Mouse (Mus musculus) thymus, adult 2 months (tissue): Measurements from ENCODE around the gene Mcur1. TPM values are rescaled to one million over a fixed set of nuclear protein-coding genes. Genes with fewer than 3 reads are reported as not detected.

Experiments used
- DNase-seq: peaks from one replicate; pipeline ENCODE4 v3.0.0; 2021
- H3K27ac ChIP-seq: fragments of 200-500 bp; 2 replicates; pipeline ENCODE4 v1.5.1; 2012; ENCODE audit warnings: low read length, control low read depth; ENCODE audit not compliant: control insufficient read depth, insufficient read depth
- H3K27me3 ChIP-seq: fragments of 200-500 bp; 2 replicates; pipeline ENCODE4 v1.6.1; 2012; ENCODE audit warnings: mild to moderate bottlenecking, low read length, moderate library complexity, mixed read lengths; ENCODE audit not compliant: control insufficient read depth, insufficient read depth
- H3K36me3 ChIP-seq: fragments of 200-500 bp; 2 replicates; pipeline ENCODE4 v1.6.1; 2012; ENCODE audit warnings: mild to moderate bottlenecking, low read length, moderate library complexity; ENCODE audit not compliant: control insufficient read depth, insufficient read depth
- H3K4me1 ChIP-seq: fragments of 200-500 bp; replicated peaks from 2 replicates; pipeline ENCODE4 v1.6.1; 2012; ENCODE audit warnings: low read length; ENCODE audit not compliant: control insufficient read depth, insufficient read depth
- H3K4me3 ChIP-seq: fragments of 200-500 bp; 2 replicates; pipeline ENCODE4 v1.5.1; 2012; ENCODE audit warnings: mild to moderate bottlenecking, low read length, control low read depth, moderate library complexity; ENCODE audit not compliant: control insufficient read depth, insufficient read depth
- CTCF ChIP-seq: fragments of 200-500 bp; IDR thresholded peaks from 2 replicates; pipeline ENCODE4 v1.5.1; 2012; ENCODE audit warnings: mild to moderate bottlenecking, control low read depth, low read length, moderate library complexity, borderline replicate concordance; ENCODE audit not compliant: control insufficient read depth, poor library complexity, insufficient read depth; ENCODE audit errors: extremely low read depth
- POLR2A ChIP-seq: fragments of 200-500 bp; IDR thresholded peaks from 2 replicates; pipeline ENCODE4 v1.6.1; 2012; ENCODE audit warnings: mild to moderate bottlenecking, low read length, control low read depth, moderate library complexity; ENCODE audit not compliant: control insufficient read depth, poor library complexity, insufficient read depth; ENCODE audit errors: extremely low read depth
- WGBS: fragments of 180-500 bp; shearing (Covaris S2); methylation state at CpG from one replicate; pipeline ENCODE4 v1.1.7; 2018; 5-methylcytosine and 5-hydroxymethylcytosine counted together
- polyA plus RNA-seq: library from polyadenylated mRNA; depleted of rRNA; stranded (reverse); fragments of >200 nt; gene quantifications from 2 replicates; pipeline ENCODE4 v1.2.3, GENCODE M21; 2012

Gene Mcur1
- polyA plus RNA-seq, 1 experiment, result 18.0 TPM

DNA sequence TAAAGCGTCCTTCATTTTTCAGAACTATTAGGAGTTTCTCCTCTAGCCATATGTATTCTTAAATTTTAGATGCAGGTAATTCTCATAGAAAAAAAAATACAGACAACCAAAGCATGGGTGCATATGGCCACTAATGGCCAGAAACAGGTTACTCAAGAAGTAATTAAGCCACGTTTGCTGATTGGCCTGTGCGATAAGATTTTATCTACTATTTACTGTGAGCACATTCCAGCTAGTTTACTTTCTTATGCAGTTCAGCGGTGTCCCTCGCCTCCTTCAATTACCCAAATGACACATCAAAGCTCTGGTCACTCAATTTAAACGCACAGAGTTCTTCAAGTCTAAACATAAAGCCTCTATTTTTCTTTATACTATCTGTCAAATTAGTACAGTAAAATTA, 1.0 kb downstream of the Mcur1 start:
- no peak overlapping the region for H3K4me3 ChIP-seq
- peaks cover 22% of the 10 kb centered on the region for H3K4me1 ChIP-seq
- TF ChIP-seq POLR2A (no peak), CTCF (no peak)
- no peaks in the 10 kb centered on the region for H3K27me3 ChIP-seq
- no peak for DNase-seq
- no peaks in the 10 kb centered on the region for H3K36me3 ChIP-seq
- 49% methylated on average over 6 of the region's 6 CpGs for WGBS
- H3K27ac ChIP-seq, result no peak overlapping the region

- H3K27ac ChIP-seq, result no peak overlapping the region
- no peak for DNase-seq
Observed at GRCm38 (mm10) chr13:43558357-43558756, 1.6 kb downstream of the Mcur1 start.

GRCm38 (mm10) chr13:43556913-43557542, 3.0 kb downstream of the Mcur1 start:
- no peak for DNase-seq
- no peaks in the 10 kb centered on the region for H3K36me3 ChIP-seq
- WGBS, result 96% methylated on average over 9 of the region's 9 CpGs
- H3K4me1 ChIP-seq, result peaks cover 22% of the 10 kb centered on the region
- no peak overlapping the region for H3K27ac ChIP-seq
- H3K4me3 ChIP-seq, result no peak overlapping the region
- no peak for TF ChIP-seq POLR2A
- no peak for TF ChIP-seq CTCF
- no peaks in the 10 kb centered on the region for H3K27me3 ChIP-seq

More at GRCm38 (mm10) chr13:43558357-43558756, 1.6 kb downstream of the Mcur1 start:
- WGBS, result 80% methylated on average over 6 of the region's 6 CpGs
- peaks cover 22% of the 10 kb centered on the region for H3K4me1 ChIP-seq
- H3K4me3 ChIP-seq, result no peak overlapping the region
- H3K36me3 ChIP-seq, result no peaks in the 10 kb centered on the region
- H3K27me3 ChIP-seq, result no peaks in the 10 kb centered on the region
- TF ChIP-seq POLR2A (no peak), CTCF (no peak)

DNA sequence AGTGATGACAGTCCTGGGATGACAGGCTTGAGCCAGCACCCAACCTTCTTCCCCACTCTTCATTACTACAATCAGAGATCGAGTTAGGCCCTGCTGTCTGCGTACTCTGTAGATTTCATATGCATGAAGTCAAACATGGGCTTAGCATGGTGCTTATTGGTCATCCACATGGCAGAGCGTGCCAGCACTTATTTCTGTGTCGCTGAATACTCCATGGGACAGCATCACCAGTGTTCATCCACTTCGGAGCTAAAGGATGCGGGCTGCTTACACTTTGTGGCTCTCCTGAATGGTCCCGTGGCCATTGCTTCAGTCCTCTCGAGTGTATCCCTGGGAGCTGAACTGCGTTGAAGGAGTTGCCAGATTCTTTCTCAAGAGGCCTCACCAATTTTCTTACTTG, 4.7 kb downstream of the Mcur1 start:
- TF ChIP-seq CTCF (no peak), POLR2A (no peak)
- Histone ChIP-seq H3K4me3 (no peak overlapping the region), H3K27me3 (no peaks in the 10 kb centered on the region), H3K27ac (peak overlapping the region; percentile 78), H3K4me1 (peaks cover 18% of the 10 kb centered on the region), H3K36me3 (no peaks in the 10 kb centered on the region)
- DNase-seq, result no peak
- 82% methylated on average over 9 of the region's 9 CpGs for WGBS

- 6% methylated on average over 7 of the region's 7 CpGs for WGBS
- Histone ChIP-seq H3K36me3 (no peaks in the 10 kb centered on the region), H3K27me3 (no peaks in the 10 kb centered on the region), H3K4me1 (peaks cover 22% of the 10 kb centered on the region), H3K4me3 (no peak overlapping the region), H3K27ac (peak overlapping the region; percentile 78)
- peak; percentile 37 for DNase-seq
- no peak for TF ChIP-seq POLR2A
- TF ChIP-seq CTCF, result no peak
Observed at GRCm38 (mm10) chr13:43554827-43555226, 5.2 kb downstream of the Mcur1 start.

- no peaks in the 10 kb centered on the region for H3K27me3 ChIP-seq
- H3K36me3 ChIP-seq, result no peaks in the 10 kb centered on the region
- DNase-seq, result no peak
- WGBS, result 86% methylated on average over 8 of the region's 8 CpGs
- peaks cover 21% of the 10 kb centered on the region for H3K4me1 ChIP-seq
- H3K27ac ChIP-seq, result no peak overlapping the region
- H3K4me3 ChIP-seq, result no peak overlapping the region
- TF ChIP-seq CTCF, result no peak
- no peak for TF ChIP-seq POLR2A
Observed at GRCm38 (mm10) chr13:43550676-43551075, 9.3 kb downstream of the Mcur1 start.

- H3K27ac ChIP-seq, result no peak overlapping the region
- no peak overlapping the region for H3K4me3 ChIP-seq
- H3K27me3 ChIP-seq, result no peaks in the 10 kb centered on the region
- no peak for TF ChIP-seq POLR2A
- TF ChIP-seq CTCF, result no peak
- no peak for DNase-seq
- no peaks in the 10 kb centered on the region for H3K36me3 ChIP-seq
- peaks cover 14% of the 10 kb centered on the region for H3K4me1 ChIP-seq
- WGBS, result 25% methylated on average over 7 of the region's 7 CpGs
Observed at GRCm38 (mm10) chr13:43549870-43550269, 10.1 kb downstream of the Mcur1 start.
